Mouse (Mus musculus): ENCODE data around the gene Soat1.

DNA sequence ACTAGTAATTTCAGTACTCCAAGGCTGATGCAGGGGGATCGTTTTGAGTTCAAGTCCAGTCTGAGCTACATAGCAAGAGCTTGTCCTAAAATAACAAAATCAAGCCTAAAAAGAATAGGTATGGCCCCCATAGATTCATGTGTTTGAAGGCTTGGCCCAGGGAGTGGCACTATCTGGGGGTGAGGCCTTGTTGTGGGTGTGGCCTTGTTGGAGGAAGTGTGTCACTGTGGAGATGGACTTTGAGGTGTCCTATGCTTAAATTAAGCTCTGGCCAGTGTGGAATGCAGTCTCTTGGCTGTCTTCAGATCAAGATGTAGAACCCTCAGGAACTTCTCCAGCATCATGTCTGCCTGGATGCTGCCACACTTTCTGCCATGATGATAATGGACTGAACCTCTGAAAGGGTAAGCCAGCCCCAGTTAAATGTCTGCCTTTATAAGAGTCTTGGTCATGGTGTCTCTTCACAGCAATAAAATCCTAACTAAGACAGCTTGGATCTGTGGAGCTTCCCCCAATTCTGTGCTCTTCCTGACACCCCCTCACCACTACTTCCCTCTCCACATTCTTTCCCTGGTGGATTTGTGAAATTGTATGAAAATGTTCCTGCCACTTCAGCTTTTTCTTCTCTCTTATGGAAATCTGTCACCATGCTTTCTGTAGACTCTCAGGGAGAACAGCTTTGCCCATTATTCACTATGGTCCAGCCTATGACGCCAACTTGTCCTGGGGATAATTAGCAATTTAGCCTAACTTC is 18.9 kb downstream of the Soat1 start:
- no peak for TF ChIP-seq CTCF (IDR thresholded peaks at IDR 0.05; ENCODE audit: low read depth, low read length)
- TF ChIP-seq GATA1 (IDR thresholded peaks at IDR 0.05; ENCODE audit: borderline replicate concordance, low read length) = no peak
- no peak for TF ChIP-seq TAL1 (conservative IDR thresholded peaks at IDR 0.05; ENCODE audit: low read depth, low read length)
